Mouse (Mus musculus) cortical plate, adult 2 months (tissue): Measurements from ENCODE around the gene Prpf18.

Experiments used
- CTCF ChIP-seq: fragments of 200-500 bp; IDR thresholded peaks from 2 replicates; pipeline ENCODE4 v1.5.1; 2011; ENCODE audit warnings: mild to moderate bottlenecking, control low read depth, low read length; ENCODE audit not compliant: insufficient read depth; ENCODE audit errors: extremely low read depth
- POLR2A ChIP-seq: fragments of 200-500 bp; IDR thresholded peaks from 2 replicates; pipeline ENCODE4 v1.6.1; 2011; ENCODE audit warnings: mild to moderate bottlenecking, low read length, control low read depth; ENCODE audit not compliant: insufficient read depth; ENCODE audit errors: extremely low read depth

GRCm38 (mm10) chr2:4628920-4629319 lies 23.0 kb downstream of the Prpf18 start:
- TF ChIP-seq CTCF, result no peak
- no peak for TF ChIP-seq POLR2A
